Mouse (Mus musculus) lung, embryonic 15.5 days (tissue): ENCODE measurements around the gene Fgf2. TPM values are rescaled to one million over a fixed set of nuclear protein-coding genes. Genes with fewer than 3 reads are reported as not detected.
A peak's percentile ranks its signal among the peaks of the same experiment; 100 is the strongest.

ENCODE experiments used
- ATAC-seq: fragments of 200-750 bp; cut with Nextera tagmentation; 2 replicates; pipeline ENCODE4 v1.8.0; 2017; ENCODE audit warnings: moderate number of reproducible peaks, borderline replicate concordance; ENCODE audit not compliant: low FRiP score, low TSS enrichment; ENCODE audit errors: extremely low read depth
- H3K27ac ChIP-seq: fragments of 300-500 bp; sonication (generic); 2 replicates; pipeline ENCODE4 v1.5.1; 2015; ENCODE audit warnings: moderate library complexity, mild to moderate bottlenecking, inconsistent platforms
- H3K27me3 ChIP-seq: fragments of 300-500 bp; sonication (generic); 2 replicates; pipeline ENCODE4 v1.6.1; 2015; ENCODE audit warnings: inconsistent platforms
- H3K36me3 ChIP-seq: fragments of 300-500 bp; sonication (generic); 2 replicates; pipeline ENCODE4 v1.6.1; 2015; ENCODE audit warnings: inconsistent platforms
- H3K4me1 ChIP-seq: fragments of 300-500 bp; sonication (generic); 2 replicates; pipeline ENCODE4 v1.6.1; 2015; ENCODE audit warnings: inconsistent platforms
- H3K4me2 ChIP-seq: fragments of 300-500 bp; sonication (generic); 2 replicates; pipeline ENCODE4 v1.6.1; 2015; ENCODE audit warnings: inconsistent platforms, mild to moderate bottlenecking, moderate library complexity
- H3K4me3 ChIP-seq: fragments of 300-500 bp; sonication (generic); 2 replicates; pipeline ENCODE4 v1.5.1; 2015; ENCODE audit warnings: mild to moderate bottlenecking, inconsistent platforms
- H3K9ac ChIP-seq: fragments of 300-500 bp; sonication (generic); 2 replicates; pipeline ENCODE4 v1.6.1; 2015; ENCODE audit warnings: inconsistent platforms
- H3K9me3 ChIP-seq: fragments of 300-500 bp; sonication (generic); 2 replicates; pipeline ENCODE4 v1.6.1; 2016; ENCODE audit warnings: inconsistent platforms
- WGBS: fragments of 180-500 bp; shearing (Covaris S2); methylation state at CpG from one replicate; pipeline ENCODE4 v1.1.7; 2015; 5-methylcytosine and 5-hydroxymethylcytosine counted together
- polyA plus RNA-seq: library from polyadenylated mRNA; unstranded; fragments of >200 nt; fragmentation: Nextera tagmentation; extraction: Ambion mirVana; gene quantifications from 2 replicates; pipeline ENCODE4 v1.2.1, GENCODE M21; 2015

Gene Fgf2
- polyA plus RNA-seq, 1 experiment from 2014 or later: 2.3 TPM

DNA sequence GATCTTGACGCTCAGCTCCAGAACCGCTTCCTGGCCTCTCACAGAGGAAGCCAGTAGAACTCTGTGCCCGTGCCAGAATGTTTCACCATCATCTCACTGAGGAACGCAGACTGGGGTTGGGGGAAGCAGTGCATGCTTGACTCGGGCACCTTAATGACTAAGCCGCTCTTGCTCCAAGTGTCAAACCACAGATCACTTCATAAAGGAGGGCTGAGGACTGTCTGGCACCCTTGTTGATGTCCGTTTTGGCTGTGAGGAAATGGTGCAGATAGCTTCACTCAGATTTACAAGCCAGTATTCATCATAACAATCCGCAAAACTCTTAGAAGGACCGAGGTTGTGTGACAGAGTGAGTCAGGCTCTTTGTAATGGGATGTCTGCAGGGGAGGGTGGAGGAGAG, 12.6 kb downstream of the Fgf2 start:
- WGBS: 46% methylated on average over 9 of the region's 9 CpGs
- H3K9me3 ChIP-seq: no peaks in the 10 kb centered on the region
- no peak for ATAC-seq
- H3K27me3 ChIP-seq: no peaks in the 10 kb centered on the region
- no peak overlapping the region for H3K9ac ChIP-seq
- peaks cover 7% of the 10 kb centered on the region; the same call in 1 of the 2 replicates for H3K4me1 ChIP-seq
- no peak overlapping the region for H3K4me3 ChIP-seq
- no peak overlapping the region for H3K27ac ChIP-seq
- H3K4me2 ChIP-seq: no peak overlapping the region
- no peaks in the 10 kb centered on the region for H3K36me3 ChIP-seq

DNA sequence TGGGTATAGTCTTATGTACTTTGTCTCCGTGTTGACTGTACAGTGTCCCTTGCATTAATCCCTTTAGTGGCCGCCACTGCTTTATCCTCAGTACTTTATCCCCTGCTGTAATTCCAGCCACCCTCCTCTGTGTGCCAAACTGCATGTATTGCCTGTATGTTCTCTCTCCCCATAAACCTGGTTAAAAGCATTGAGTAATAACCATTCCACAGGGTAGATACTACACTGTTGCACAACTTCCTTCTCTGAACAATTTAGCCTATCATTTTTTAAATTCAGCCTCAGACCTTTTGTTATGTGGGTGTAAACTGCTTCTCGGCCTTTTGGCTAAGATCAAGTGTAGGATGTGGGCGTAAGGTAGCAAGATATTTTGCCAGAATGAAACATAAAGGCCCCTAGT, 17.0 kb downstream of the Fgf2 start:
- Histone ChIP-seq H3K4me3 (no peak overlapping the region), H3K27ac (0 out of 2 replicates have a peak overlapping the region, but pooled peaks have one; percentile 6), H3K4me2 (no peak overlapping the region), H3K9me3 (no peaks in the 10 kb centered on the region), H3K4me1 (peaks cover 18% of the 10 kb centered on the region), H3K9ac (no peak overlapping the region), H3K27me3 (no peaks in the 10 kb centered on the region), H3K36me3 (no peaks in the 10 kb centered on the region)
- ATAC-seq: no peak
- WGBS: 77% methylated on average over 4 of the region's 4 CpGs

DNA sequence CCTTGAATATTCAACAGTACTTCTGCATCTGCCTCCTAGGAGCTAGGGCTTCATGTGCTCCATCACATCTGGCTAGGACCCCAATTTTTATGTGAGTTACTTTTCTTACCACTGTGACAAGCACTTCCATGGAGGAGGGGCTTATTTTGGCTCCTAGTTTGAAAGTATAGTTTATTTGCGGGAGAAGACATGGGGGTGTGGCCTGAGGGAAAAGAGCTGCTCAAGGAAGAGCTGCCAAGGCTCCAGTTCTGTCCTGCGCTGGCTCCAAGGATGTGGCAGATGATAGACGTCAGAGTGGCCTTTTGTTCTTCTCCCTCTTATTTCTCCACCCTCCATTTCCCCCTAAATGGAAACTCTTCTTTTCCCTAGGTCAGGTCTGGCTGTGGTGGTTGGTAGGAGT, 17.8 kb downstream of the Fgf2 start:
- Histone ChIP-seq H3K27me3 (no peaks in the 10 kb centered on the region), H3K9ac (no peak overlapping the region), H3K36me3 (no peaks in the 10 kb centered on the region), H3K4me3 (no peak overlapping the region), H3K9me3 (no peaks in the 10 kb centered on the region), H3K27ac (peak overlapping the region; percentile 85), H3K4me2 (no peak overlapping the region), H3K4me1 (peaks cover 10% of the 10 kb centered on the region)
- WGBS: 24% methylated on average over 3 of the region's 3 CpGs
- ATAC-seq: peak; percentile 94

DNA sequence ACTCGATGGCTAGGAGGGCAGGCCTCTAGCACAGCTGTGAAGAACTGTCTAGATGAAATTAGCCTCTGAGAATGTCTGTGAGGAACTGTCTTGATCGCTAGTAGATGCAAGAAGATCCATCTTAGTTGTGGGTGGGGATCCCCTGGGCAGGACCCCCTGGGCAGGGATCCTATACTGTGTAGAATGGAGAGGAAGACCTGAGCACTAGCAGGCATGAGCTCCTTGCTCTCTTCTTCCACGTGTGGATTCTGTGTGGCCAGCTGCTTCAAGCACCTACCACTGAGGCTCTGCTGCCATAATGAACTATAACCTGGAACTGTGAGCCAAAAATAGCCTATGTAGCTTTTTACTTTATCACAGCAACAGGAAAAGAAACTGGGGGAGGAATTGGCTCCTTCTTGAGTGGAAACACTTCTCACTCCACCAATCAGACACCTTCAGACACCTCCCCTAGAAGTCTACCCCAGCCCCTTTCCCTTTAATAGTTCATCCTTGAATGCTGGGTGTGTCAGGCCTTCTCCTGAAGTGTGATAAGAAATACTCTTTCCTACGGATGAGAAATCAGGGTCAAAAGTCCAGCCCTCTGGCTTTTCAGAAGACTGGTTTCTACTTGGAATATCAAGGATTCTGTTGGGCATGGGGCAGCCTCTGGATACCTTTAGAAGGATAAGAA, 18.4 kb downstream of the Fgf2 start:
- peak; percentile 3; the same call in 1 of the 2 replicates for ATAC-seq
- Histone ChIP-seq H3K4me2 (no peak overlapping the region), H3K36me3 (no peaks in the 10 kb centered on the region), H3K4me3 (no peak overlapping the region), H3K4me1 (peaks cover 10% of the 10 kb centered on the region), H3K27me3 (no peaks in the 10 kb centered on the region), H3K9ac (no peak overlapping the region), H3K9me3 (no peaks in the 10 kb centered on the region), H3K27ac (peak overlapping the region; percentile 85)
- WGBS: 28% methylated on average over 4 of the region's 4 CpGs

DNA sequence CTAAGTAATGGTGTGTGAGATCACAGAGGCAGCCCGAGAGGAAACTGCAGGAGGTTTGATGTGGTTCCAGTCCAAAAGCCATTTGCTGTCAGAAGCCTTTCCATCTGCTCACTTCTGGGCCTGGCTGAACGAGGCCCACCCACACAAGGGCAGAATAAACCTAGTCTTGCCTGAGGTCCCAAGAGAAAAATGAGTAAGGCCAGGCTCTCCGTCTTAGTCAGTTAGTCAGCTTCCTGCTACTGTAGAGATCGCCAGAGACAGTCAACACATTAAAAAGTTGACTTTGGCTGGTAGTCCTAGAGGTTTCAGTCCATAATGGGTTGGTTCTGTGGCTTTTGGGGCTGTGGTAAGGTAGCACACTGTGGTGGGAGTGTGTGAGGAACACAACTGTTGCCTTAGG, 22.3 kb downstream of the Fgf2 start:
- H3K9me3 ChIP-seq: no peaks in the 10 kb centered on the region
- H3K4me1 ChIP-seq: peaks cover 10% of the 10 kb centered on the region
- H3K27ac ChIP-seq: no peak overlapping the region
- H3K9ac ChIP-seq: no peak overlapping the region
- no peak for ATAC-seq
- no peaks in the 10 kb centered on the region for H3K27me3 ChIP-seq
- no peaks in the 10 kb centered on the region for H3K36me3 ChIP-seq
- WGBS: 60% methylated on average over 4 of the region's 4 CpGs
- no peak overlapping the region for H3K4me3 ChIP-seq
- H3K4me2 ChIP-seq: no peak overlapping the region

DNA sequence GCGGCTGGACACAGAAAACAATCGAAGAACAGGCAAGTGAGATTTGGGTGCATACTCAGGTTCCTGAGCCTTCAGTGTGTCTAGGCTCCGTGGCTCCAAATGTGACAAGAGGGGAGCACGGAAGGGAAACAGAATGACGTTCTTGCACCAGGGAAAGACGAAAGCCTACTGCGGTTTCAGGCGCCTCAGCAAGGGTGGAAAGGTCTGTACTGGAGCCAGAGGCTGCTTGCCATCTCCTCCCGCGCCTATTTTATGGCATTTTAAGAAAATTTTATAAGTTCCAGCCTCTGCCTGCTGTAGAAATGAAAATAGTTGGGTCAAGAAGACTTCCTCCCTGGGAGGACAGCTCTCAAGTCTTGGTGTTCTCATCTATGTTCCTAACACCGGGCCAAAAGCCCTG, 25.6 kb downstream of the Fgf2 start:
- no peak for ATAC-seq
- no peak overlapping the region for H3K9ac ChIP-seq
- no peak overlapping the region for H3K4me3 ChIP-seq
- no peaks in the 10 kb centered on the region for H3K36me3 ChIP-seq
- H3K4me2 ChIP-seq: no peak overlapping the region
- H3K9me3 ChIP-seq: no peaks in the 10 kb centered on the region
- no peaks in the 10 kb centered on the region for H3K27me3 ChIP-seq
- WGBS: 82% methylated on average over 11 of the region's 11 CpGs
- H3K4me1 ChIP-seq: peaks cover 12% of the 10 kb centered on the region; the same call in 1 of the 2 replicates
- H3K27ac ChIP-seq: no peak overlapping the region

DNA sequence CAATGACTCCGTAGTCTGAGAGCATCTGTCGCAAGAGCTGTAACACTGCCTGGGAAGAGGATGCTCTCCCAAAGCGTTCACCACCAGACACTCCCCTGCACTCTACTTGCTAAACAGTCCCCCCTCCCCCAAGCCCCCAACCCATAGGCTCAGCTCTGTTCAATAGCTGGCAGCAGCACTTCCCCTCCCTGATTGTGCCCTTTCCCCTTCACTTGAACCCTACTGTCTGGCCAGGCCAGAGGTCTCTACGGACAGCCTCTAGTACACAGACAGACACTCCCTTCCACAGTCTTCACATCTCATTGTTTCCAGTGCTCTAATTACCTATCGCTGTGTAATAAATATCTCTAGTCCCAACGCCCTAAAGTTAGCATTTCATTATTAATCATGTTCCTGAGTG, 29.8 kb downstream of the Fgf2 start:
- peak; percentile 16; the same call in 1 of the 2 replicates for ATAC-seq
- 63% methylated on average over 6 of the region's 6 CpGs for WGBS
- peak overlapping the region; percentile 88 for H3K27ac ChIP-seq

DNA sequence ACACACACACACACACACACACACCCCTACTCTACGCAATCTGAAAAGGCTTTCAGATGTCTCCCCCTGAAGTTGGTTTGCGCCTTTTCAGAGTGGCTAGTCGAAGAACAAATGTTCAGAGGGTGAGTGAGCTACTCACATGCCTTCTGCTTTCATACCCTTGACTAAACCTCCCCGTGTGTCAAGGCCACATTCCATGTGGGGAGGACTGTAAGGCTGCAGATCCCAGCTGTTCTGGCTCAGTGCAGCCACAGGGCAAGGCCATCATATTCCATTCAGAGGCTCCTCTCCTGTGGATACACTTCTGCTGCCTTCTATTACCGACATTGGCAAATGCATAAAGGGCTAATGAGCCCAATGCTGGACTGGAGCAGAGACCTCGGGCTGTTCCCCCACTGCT, 30.3 kb downstream of the Fgf2 start:
- H3K27me3 ChIP-seq: no peaks in the 10 kb centered on the region
- H3K4me3 ChIP-seq: no peak overlapping the region
- WGBS: 40% methylated on average over 6 of the region's 6 CpGs
- no peaks in the 10 kb centered on the region for H3K36me3 ChIP-seq
- peak overlapping the region; percentile 88 for H3K27ac ChIP-seq
- peaks cover 38% of the 10 kb centered on the region for H3K4me1 ChIP-seq
- H3K9me3 ChIP-seq: no peaks in the 10 kb centered on the region
- no peak overlapping the region for H3K4me2 ChIP-seq
- H3K9ac ChIP-seq: no peak overlapping the region
- ATAC-seq: peak; percentile 87

More for the DNA sequence above, 29.8 kb downstream of the Fgf2 start:
- no peak overlapping the region for H3K4me2 ChIP-seq
- H3K27me3 ChIP-seq: no peaks in the 10 kb centered on the region
- H3K9ac ChIP-seq: no peak overlapping the region
- no peaks in the 10 kb centered on the region for H3K36me3 ChIP-seq
- H3K4me1 ChIP-seq: peaks cover 38% of the 10 kb centered on the region
- H3K9me3 ChIP-seq: no peaks in the 10 kb centered on the region
- no peak overlapping the region for H3K4me3 ChIP-seq

DNA sequence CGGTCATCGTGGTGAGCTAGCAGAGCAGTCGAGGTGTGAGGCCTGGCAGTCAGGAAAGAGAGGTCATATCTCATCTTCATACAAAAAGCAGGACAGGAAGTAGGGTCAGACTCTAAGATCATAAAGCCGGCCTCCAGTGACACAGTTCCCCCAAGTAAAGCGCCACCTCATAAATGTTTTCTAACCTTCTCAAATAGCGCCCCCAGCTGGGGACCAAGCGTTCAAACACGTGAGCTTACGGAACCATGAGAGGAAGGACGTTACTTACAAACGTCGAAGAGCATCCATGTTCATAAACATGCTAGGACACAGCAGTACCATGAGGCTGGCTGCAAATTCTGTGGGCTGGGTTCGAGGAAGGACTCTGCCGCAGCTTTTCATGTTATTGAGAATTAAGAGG, 31.1 kb downstream of the Fgf2 start:
- 75% methylated on average over 14 of the region's 14 CpGs for whole genome bisulfite sequencing
- Histone ChIP-seq H3K27ac (peak overlapping the region; percentile 88), H3K4me2 (no peak overlapping the region), H3K4me3 (no peak overlapping the region), H3K9ac (no peak overlapping the region), H3K9me3 (no peaks in the 10 kb centered on the region), H3K36me3 (no peaks in the 10 kb centered on the region), H3K4me1 (peaks cover 38% of the 10 kb centered on the region), H3K27me3 (no peaks in the 10 kb centered on the region)
- no peak for ATAC-seq

DNA sequence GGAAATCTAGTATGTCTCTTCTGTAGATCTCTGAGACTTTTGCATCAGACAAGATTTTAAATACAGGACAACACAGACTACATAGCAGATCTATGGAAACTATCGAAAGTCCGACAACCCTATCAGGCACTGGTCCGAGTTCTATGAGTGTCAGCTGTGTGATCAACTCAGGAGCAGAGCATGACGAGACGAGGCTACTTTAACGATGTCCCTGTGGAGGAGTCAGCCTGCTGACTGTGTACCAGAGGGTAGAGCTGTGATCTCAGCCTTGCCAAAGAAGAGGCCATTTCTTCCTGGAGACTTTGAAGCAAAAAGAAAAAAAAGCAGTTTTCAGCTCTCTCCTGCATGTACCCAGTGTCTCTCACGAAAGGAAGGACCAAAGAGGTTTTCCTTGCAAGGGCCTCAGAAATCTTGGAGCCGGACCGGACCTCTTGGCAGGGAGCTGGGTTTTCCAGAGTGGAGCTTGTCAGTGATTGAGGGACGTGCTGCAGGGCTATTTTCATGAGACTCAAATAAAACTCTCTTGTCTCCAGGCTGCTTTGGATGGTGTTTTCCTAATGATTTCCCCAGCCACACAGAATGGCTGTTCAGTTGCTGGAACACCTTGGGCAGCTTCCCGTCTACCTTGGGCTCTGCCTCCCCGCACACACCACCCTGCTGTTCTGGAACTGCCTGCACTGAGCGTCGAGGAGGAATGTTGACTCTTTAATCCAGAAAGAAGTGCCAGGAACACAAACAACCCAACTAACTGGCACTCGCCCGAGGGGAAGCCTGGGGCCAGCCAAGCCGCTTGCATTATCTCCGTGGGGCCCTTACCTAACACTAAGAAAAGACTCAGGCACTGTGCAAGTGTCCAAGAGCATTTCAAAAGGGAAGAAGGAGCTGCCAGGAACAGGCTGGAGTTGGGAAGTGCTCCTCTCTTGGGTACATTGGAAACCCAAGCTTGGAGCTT, 32.1 kb downstream of the Fgf2 start:
- 47% methylated on average over 18 of the region's 18 CpGs for WGBS
- no peak overlapping the region for H3K4me2 ChIP-seq
- ATAC-seq: peak; percentile 67; the same call in 1 of the 2 replicates

DNA sequence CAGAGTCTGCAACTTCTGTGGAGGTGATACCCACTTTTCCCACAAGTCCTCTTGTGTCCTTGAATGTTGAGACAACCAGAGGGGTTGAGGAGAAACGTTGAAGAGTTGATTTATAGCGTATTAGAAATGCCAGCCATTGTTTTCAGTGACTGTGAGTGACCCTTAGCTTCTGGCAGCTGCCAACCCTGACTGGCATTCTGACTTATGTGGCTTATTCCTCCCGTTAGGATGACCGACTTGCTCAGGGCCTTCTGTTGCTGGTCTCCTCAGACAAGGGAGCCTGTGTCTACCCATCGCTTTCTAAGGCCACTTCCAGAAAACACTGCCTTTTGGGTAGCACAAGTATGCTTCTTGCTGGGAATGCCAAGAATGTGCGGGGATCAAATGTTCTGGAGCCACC, 33.3 kb downstream of the Fgf2 start:
- H3K4me3 ChIP-seq: no peak overlapping the region
- H3K9ac ChIP-seq: no peak overlapping the region
- H3K27ac ChIP-seq: no peak overlapping the region
- peaks cover 38% of the 10 kb centered on the region for H3K4me1 ChIP-seq
- WGBS: 53% methylated on average over 6 of the region's 6 CpGs
- no peaks in the 10 kb centered on the region for H3K27me3 ChIP-seq
- H3K4me2 ChIP-seq: no peak overlapping the region
- no peak for ATAC-seq
- no peaks in the 10 kb centered on the region for H3K9me3 ChIP-seq
- H3K36me3 ChIP-seq: no peaks in the 10 kb centered on the region

More for the DNA sequence above, 32.1 kb downstream of the Fgf2 start:
- Histone ChIP-seq H3K27me3 (no peaks in the 10 kb centered on the region), H3K9me3 (no peaks in the 10 kb centered on the region), H3K4me1 (peaks cover 38% of the 10 kb centered on the region), H3K4me3 (no peak overlapping the region), H3K9ac (no peak overlapping the region), H3K27ac (peak overlapping the region; percentile 88), H3K36me3 (no peaks in the 10 kb centered on the region)
